Mouse (Mus musculus) liver, embryonic 15.5 days (tissue): ENCODE measurements around the gene Dixdc1. TPM values are rescaled to one million over a fixed set of nuclear protein-coding genes. Genes with fewer than 3 reads are reported as not detected.

ENCODE experiments used
- ATAC-seq: fragments of 200-750 bp; cut with Nextera tagmentation; 2 replicates; pipeline ENCODE4 v1.8.0; 2017; ENCODE audit warnings: moderate number of reproducible peaks, mild to moderate bottlenecking, moderate library complexity; ENCODE audit not compliant: insufficient read depth
- H3K27ac ChIP-seq: fragments of 300-500 bp; sonication (generic); replicated peaks from 2 replicates; pipeline ENCODE4 v1.5.1; 2015; ENCODE audit warnings: mild to moderate bottlenecking, inconsistent platforms
- H3K27me3 ChIP-seq: fragments of 300-500 bp; sonication (generic); 2 replicates; pipeline ENCODE4 v1.6.1; 2015; ENCODE audit warnings: mild to moderate bottlenecking, inconsistent platforms
- H3K36me3 ChIP-seq: fragments of 300-500 bp; sonication (generic); replicated peaks from 2 replicates; pipeline ENCODE4 v1.6.1; 2015; ENCODE audit warnings: moderate library complexity, mild to moderate bottlenecking, inconsistent platforms
- H3K4me1 ChIP-seq: fragments of 300-500 bp; sonication (generic); replicated peaks from 2 replicates; pipeline ENCODE4 v1.6.1; 2015; ENCODE audit warnings: inconsistent platforms
- H3K4me2 ChIP-seq: fragments of 300-500 bp; sonication (generic); 2 replicates; pipeline ENCODE4 v1.6.1; 2015; ENCODE audit warnings: moderate library complexity, mild to moderate bottlenecking, inconsistent platforms
- H3K4me3 ChIP-seq: fragments of 300-500 bp; sonication (generic); replicated peaks from 2 replicates; pipeline ENCODE4 v1.5.1; 2015; ENCODE audit warnings: mild to moderate bottlenecking, inconsistent platforms
- H3K9ac ChIP-seq: fragments of 300-500 bp; sonication (generic); 2 replicates; pipeline ENCODE4 v1.6.1; 2015; ENCODE audit warnings: moderate library complexity, mild to moderate bottlenecking, inconsistent platforms
- H3K9me3 ChIP-seq: fragments of 300-500 bp; sonication (generic); replicated peaks from 2 replicates; pipeline ENCODE4 v1.6.1; 2016; ENCODE audit warnings: inconsistent platforms
- WGBS: fragments of 180-500 bp; shearing (Covaris S2); methylation state at CpG from one replicate; pipeline ENCODE4 v1.1.7; 2015; ENCODE audit warnings: mixed read lengths; ENCODE audit not compliant: insufficient replicate concordance; 5-methylcytosine and 5-hydroxymethylcytosine counted together
- polyA plus RNA-seq: library from polyadenylated mRNA; unstranded; fragments of >200 nt; fragmentation: Nextera tagmentation; extraction: Ambion mirVana; gene quantifications from 2 replicates; pipeline ENCODE4 v1.2.1, GENCODE M21; 2015

Gene Dixdc1
- polyA plus RNA-seq, 1 experiment from 2014 or later: 1.4 TPM

DNA sequence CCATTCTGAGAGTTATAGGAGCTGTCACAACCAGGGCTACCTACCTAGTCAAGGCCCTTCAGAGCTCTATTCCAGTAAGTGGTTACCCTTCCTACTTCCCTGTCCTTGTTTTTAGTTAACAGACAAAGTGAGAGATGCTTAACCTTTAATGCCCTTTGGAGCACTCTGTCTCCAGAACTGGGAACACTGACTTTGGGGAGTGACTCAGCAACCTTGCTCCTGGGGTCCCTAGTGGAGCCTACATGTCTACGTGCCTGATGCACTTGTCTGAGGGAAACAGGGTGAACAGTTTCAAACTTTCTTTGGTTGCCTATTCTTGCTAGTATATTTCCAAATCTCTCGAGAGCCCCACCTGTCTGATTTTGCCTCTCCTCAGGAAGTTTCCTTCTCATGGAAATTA is 3.4 kb upstream of the Dixdc1 start:
- Histone ChIP-seq H3K27ac (no peak overlapping the region), H3K4me3 (no peak overlapping the region), H3K4me1 (peaks cover 13% of the 10 kb centered on the region), H3K27me3 (peaks cover 21% of the 10 kb centered on the region), H3K9me3 (no peaks in the 10 kb centered on the region), H3K36me3 (no peaks in the 10 kb centered on the region), H3K9ac (no peak overlapping the region), H3K4me2 (no peak overlapping the region)
- ATAC-seq: no peak
- 34% methylated on average over 2 of the region's 2 CpGs for WGBS

DNA sequence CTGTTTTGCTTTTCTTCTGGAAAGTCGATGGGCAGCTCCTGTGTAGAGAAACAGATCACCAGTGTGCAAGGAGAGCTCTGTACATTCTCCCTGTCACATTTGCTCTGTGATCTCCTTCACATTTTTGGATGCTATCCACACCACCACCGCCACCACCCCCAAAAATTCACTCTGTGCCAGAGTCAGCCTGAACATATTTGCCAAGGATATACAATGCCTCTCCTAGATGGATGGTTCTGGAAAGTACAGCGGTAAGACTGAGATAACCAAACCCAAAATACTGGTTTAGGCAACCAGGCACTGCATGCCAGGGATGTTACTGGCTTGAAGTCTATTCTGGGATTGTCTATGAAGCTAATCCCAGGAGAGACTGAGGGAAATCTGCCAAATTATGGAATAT is 2.9 kb upstream of the Dixdc1 start:
- no peak for ATAC-seq
- Histone ChIP-seq H3K27ac (no peak overlapping the region), H3K9me3 (no peaks in the 10 kb centered on the region), H3K27me3 (peaks cover 22% of the 10 kb centered on the region), H3K4me2 (no peak overlapping the region), H3K4me3 (no peak overlapping the region), H3K4me1 (peaks cover 13% of the 10 kb centered on the region), H3K36me3 (no peaks in the 10 kb centered on the region), H3K9ac (no peak overlapping the region)
- WGBS: 54% methylated on average over 3 of the region's 3 CpGs

DNA sequence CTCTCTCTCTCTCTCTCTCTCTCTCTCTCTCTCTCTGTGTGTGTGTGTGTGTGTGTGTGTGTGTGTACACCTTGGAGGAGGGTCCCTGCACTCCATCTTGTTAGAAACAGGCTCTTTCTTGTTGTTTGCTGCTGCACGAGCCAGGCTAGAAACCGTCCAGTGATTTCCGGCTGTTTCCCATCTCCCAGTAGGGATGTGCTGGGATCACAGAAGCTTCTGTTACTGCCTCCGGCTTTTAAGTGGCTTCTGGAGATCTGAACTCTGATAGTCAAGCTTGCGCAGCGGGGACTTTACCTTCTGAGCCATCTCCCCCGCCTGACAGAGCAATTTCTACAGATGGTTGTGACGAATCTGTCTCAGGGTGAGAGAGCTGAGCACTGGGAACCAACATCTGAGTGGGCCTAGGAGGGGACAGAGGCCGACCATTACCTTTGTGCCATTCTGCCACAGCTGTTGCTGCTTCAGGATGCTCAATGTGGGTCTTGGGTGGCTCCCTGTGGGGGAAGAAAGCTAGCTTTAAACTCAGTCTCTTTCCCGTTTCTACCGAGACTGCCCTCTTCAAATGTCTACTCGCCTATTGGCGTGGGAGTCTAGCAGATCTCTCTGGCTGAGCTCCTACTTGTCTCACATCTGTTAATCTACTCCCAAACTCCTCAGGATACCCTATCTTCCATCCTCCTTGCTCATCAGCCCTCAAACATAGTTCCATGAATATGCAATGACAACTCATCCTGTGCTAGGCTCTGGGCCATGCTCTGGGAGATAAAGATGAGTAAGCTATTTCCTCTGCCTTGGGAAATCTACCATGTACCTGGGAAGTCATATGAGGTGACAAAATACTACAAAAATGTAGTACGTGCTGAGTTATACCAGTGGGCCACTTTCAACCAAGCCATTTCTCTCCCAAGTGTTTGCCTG is 1.8 kb upstream of the Dixdc1 start:
- no peak for ATAC-seq
- WGBS: 72% methylated on average over 14 of the region's 14 CpGs
- no peak overlapping the region for H3K27ac ChIP-seq
- H3K9ac ChIP-seq: no peak overlapping the region
- H3K4me3 ChIP-seq: no peak overlapping the region
- H3K27me3 ChIP-seq: peaks cover 14% of the 10 kb centered on the region
- no peak overlapping the region for H3K4me2 ChIP-seq
- H3K36me3 ChIP-seq: no peaks in the 10 kb centered on the region
- no peaks in the 10 kb centered on the region for H3K9me3 ChIP-seq
- H3K4me1 ChIP-seq: peaks cover 13% of the 10 kb centered on the region

DNA sequence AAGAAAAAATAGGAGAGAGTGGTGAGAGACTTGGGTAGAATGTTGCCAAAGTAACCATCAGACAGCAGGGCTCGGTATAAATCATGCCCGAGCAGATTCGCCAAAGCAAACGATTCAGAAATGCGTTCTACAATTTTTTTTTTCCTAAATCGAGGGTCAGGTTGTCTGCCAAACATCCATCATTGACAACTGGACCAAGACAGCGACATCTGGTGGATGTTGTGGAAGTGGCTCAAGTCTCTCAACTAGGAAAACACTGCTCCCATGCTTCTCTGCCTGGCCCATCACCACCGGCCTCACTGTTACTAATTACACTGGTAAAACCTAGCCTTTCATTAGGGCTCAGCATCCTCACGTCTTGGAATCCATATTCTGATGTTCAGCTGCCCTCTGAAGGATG is 4.3 kb downstream of the Dixdc1 start:
- Histone ChIP-seq H3K4me2 (no peak overlapping the region), H3K27me3 (peaks cover 11% of the 10 kb centered on the region), H3K9ac (no peak overlapping the region), H3K36me3 (no peaks in the 10 kb centered on the region), H3K9me3 (no peaks in the 10 kb centered on the region), H3K27ac (no peak overlapping the region), H3K4me1 (peaks cover 13% of the 10 kb centered on the region), H3K4me3 (no peak overlapping the region)
- 2% methylated on average over 9 of the region's 9 CpGs for WGBS
- no peak for ATAC-seq

DNA sequence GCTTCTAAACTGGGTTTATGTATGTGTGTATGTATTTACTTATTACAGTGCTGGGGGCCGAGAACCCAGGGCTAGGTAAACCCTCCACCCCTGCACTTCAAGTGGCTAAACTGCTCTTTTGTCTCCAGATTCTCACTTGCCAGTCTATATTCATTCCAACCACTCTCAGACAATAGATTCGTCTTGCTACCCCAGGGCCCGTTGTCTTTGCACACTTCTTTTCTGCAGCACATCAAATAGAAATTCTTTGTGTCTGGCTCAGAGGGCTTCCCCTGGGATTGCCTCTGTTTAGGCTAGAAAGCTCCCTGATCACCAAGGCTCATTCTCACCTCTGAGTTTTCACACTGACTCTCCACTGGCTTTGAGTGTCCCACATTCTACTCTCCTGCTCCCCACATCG is 6.8 kb downstream of the Dixdc1 start:
- H3K9ac ChIP-seq: no peak overlapping the region
- no peaks in the 10 kb centered on the region for H3K9me3 ChIP-seq
- no peak for ATAC-seq
- 0 out of 2 replicates have a peak, but pooled peaks cover 2% of the 10 kb centered on the region for H3K4me1 ChIP-seq
- no peaks in the 10 kb centered on the region for H3K36me3 ChIP-seq
- no peak overlapping the region for H3K27ac ChIP-seq
- no peak overlapping the region for H3K4me2 ChIP-seq
- 35% methylated on average over 4 of the region's 4 CpGs for WGBS
- peaks cover 30% of the 10 kb centered on the region for H3K27me3 ChIP-seq
- no peak overlapping the region for H3K4me3 ChIP-seq

DNA sequence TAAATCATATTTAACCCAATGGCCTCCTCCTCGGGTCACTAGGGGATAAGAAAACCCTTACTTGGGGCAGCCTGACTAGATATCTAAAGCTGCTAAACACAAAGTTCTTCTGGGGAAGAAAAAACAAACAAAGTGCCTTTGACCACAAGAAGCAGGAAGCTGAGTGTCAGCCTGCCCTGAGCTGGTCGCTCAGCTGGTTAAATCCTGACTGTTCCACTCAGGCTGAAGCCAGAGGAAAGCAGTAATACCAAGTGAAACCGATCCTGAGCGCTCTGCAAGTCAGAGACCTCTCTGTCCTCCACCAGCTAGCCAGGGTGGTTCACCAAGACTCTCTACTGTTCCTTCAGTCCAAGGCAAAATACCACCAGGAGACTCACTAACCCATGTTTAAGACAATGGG is 9.7 kb downstream of the Dixdc1 start:
- ATAC-seq: no peak
- H3K4me3 ChIP-seq: no peak overlapping the region
- no peak overlapping the region for H3K4me2 ChIP-seq
- peaks cover 48% of the 10 kb centered on the region for H3K27me3 ChIP-seq
- no peak overlapping the region for H3K9ac ChIP-seq
- 0 out of 2 replicates have a peak, but pooled peaks cover 2% of the 10 kb centered on the region for H3K4me1 ChIP-seq
- WGBS: 31% methylated on average over 4 of the region's 4 CpGs
- H3K27ac ChIP-seq: no peak overlapping the region
- no peaks in the 10 kb centered on the region for H3K9me3 ChIP-seq
- no peaks in the 10 kb centered on the region for H3K36me3 ChIP-seq

DNA sequence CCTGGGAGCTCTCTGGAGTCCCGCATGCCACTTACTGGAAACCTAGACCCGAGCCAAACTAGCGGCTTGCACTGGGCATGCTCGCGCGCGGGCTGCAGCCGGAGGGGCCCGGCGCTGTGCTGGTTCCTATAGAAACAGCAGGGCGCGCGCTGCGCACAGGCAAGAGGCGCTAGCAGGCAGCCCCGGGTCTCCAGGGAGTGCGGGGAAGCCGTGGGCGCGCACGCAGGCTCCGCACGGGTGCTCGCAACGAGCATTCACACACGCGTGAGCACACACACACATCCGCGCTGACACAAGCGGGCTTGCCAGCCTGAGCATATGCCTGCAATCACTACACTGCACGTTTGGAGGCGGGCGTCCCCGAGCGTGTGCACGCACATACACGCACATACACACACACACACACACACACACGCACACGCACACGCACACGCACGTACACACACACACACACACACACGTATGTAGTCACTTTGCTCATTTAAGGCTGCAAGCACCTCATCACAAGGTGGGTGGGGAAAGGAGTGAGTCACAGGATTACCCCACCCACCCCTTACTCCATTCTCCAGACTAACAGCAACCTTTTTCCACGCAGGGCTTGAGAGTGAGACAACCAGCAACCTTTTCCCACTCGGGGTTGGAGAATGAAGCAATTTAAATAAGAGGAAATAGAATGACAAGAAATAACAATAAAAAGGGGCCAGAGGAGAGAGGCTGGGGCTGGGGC is 11.2 kb downstream of the Dixdc1 start:
- peak; percentile 67 for ATAC-seq
- H3K4me1 ChIP-seq: 0 out of 2 replicates have a peak, but pooled peaks cover 2% of the 10 kb centered on the region
- no peaks in the 10 kb centered on the region for H3K36me3 ChIP-seq
- peaks cover 48% of the 10 kb centered on the region for H3K27me3 ChIP-seq
- H3K9ac ChIP-seq: no peak overlapping the region
- no peak overlapping the region for H3K27ac ChIP-seq
- under 1% methylated on average over 45 of the region's 45 CpGs for WGBS
- H3K9me3 ChIP-seq: no peaks in the 10 kb centered on the region
- H3K4me3 ChIP-seq: peak overlapping the region; percentile 49
- H3K4me2 ChIP-seq: peak overlapping the region; percentile 69

DNA sequence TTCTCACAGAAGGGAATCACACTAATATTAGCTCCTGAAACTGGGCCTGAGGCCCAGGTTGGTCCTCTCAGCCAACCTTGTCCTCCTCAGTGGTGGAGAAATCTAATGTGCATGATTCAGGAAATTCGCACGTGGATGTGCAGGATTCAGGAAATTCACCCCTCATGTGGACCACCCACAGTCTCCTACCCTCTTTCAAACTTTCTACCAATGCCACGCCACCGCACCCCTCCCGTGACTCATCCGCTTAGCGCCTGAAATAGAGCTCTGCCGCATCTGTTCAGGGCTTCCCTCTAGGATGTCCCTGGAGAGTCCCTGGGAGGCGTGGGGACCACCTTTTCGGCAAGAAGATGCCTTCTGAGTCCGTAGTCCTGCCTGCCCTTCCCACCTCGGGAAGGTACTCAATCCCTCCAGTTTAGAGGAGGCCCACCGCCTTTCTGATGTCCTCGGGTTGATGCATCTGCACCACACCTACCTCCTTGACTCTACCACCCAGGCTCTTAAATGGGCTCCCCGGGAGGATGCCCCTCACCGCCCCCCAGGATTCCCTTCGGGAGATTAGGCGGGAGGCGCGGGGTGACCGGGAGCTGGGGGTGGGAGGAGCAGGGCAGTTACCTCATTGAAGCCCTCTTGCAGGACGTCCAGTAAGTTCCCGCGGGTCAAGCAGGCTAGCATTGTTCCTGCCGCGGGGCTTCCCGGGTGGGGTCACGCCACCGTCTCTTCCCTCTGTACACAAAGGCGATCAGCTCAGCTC is 12.0 kb downstream of the Dixdc1 start:
- Histone ChIP-seq H3K27ac (no peak overlapping the region), H3K9ac (no peak overlapping the region), H3K4me3 (peak overlapping the region; percentile 49), H3K27me3 (peaks cover 51% of the 10 kb centered on the region), H3K9me3 (no peaks in the 10 kb centered on the region), H3K4me2 (peak overlapping the region; percentile 69), H3K36me3 (no peaks in the 10 kb centered on the region), H3K4me1 (0 out of 2 replicates have a peak, but pooled peaks cover 2% of the 10 kb centered on the region)
- 14% methylated on average over 30 of the region's 30 CpGs for WGBS
- ATAC-seq: no peak

DNA sequence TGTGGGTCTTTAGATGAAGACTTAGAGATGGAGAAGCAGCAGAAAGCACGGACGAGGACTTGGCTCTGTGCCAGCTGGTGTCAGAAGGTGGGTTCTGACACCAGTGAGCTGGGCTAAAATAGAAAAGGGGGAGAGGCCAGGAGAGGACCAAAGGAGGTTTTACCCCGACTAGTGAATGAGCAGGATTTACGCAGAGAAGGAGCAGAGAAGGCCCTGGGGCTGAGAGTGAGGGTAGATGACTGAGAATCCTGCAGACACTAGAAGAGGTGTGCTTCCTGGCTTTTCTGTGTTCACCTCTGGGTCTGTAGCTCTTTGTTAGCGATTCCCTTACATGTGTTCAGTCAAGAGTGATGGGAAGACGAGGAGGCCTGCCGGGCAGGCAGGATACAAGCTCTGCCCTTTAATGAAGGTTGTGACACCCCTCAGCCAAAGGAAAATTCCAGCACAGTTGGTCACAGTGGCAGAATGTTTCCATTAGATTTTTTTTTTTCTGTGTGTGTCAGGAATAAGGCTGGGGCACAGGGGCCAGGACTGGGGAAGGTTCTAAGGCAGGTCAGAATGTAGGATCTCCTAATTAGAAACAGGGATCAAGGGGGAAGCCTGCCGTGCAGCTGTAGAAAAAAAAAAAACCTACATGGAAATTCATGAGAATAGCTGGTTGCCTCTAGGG is 13.3 kb downstream of the Dixdc1 start:
- Histone ChIP-seq H3K9me3 (no peaks in the 10 kb centered on the region), H3K4me2 (no peak overlapping the region), H3K4me3 (no peak overlapping the region), H3K27ac (no peak overlapping the region), H3K36me3 (no peaks in the 10 kb centered on the region), H3K9ac (no peak overlapping the region), H3K27me3 (peaks cover 54% of the 10 kb centered on the region), H3K4me1 (0 out of 2 replicates have a peak, but pooled peaks cover 2% of the 10 kb centered on the region)
- ATAC-seq: no peak
- WGBS: 54% methylated on average over 8 of the region's 8 CpGs

DNA sequence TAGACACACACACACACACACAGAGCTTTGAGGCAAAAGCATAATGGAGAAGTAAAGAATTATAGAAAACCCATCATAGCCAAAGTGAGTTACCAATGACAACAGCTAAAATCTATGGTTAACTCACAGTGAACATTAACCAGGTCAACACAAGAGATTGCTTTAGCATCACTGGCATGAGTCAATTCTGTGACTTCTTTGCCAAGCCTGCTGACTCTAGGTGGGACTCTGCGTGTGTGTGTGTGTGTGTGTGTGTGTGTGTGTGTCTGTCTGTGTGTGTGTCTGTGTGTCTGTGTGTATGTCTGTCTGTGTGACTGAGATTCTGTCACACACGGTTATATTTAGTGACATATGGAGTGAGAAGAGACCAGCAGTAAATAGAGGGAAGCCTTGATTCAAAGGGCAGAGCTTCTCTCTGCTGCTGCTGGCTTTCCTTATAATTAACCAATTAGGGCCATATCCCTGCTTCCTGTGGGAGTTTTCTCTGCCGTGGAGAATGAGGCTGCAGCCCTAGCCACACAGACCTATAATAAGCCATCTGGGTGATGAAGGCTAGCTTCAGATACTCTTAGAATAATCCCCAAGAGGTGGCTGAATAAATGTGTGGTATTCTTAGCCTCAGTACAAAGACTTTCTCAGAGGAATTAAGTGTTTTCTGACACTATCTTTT is 14.5 kb downstream of the Dixdc1 start:
- H3K27ac ChIP-seq: no peak overlapping the region
- peaks cover 48% of the 10 kb centered on the region for H3K27me3 ChIP-seq
- no peaks in the 10 kb centered on the region for H3K9me3 ChIP-seq
- no peak overlapping the region for H3K4me2 ChIP-seq
- H3K36me3 ChIP-seq: no peaks in the 10 kb centered on the region
- no peak overlapping the region for H3K9ac ChIP-seq
- WGBS: 37% methylated on average over 3 of the region's 3 CpGs
- 0 out of 2 replicates have a peak, but pooled peaks cover 2% of the 10 kb centered on the region for H3K4me1 ChIP-seq
- no peak overlapping the region for H3K4me3 ChIP-seq
- no peak for ATAC-seq
